Mouse (Mus musculus) right cerebral cortex, postnatal 14 days (tissue): ENCODE measurements around the gene Rasgrp2.

Source experiments
- DNase-seq: peaks from one replicate; pipeline ENCODE4 v3.0.0; 2022

Gene Rasgrp2

GRCm38 (mm10) chr19:6408749-6409148 lies 9.6 kb downstream of the Rasgrp2 start:
- DNase-seq, result no peak

DNA sequence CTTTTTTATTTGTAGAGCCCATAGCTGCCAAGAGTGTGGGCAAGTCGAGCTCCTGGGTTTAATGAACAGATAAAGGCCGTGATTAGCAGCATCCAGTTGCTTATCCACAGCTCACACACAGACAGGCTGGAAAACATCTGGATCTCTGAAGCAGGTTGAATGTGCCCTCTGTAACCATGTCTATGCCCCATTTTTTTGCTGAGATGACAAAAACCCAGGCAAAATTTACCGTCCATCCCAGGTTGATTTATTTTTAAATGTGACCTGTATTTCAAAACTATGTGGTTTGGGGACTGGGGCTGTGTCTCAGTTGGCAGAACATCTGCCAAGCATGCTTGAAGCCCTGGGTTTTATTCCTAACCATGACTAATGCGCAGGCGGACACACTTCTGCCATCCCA lies 10.0 kb downstream of the Rasgrp2 start:
- DNase-seq, result no peak

DNA sequence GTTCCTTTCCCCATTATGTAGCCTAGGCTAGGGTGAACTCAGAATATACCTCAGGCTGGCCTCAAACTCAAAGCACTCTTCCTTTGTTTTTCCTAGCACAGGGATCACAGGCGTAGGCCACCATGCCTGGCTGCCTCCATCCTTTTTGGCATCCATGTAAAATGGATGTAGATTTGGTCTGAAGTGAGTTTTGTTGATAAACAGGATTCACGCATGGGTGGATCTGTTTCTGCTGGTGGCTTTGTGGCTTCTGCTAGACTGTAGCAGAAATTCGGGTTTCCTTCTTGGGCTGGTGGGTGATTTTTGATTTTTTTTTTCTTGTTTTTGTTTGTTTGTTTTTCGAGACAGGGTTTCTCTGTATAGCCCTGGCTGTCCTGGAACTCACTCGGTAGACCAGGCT lies 10.8 kb downstream of the Rasgrp2 start:
- DNase-seq, result no peak

DNA sequence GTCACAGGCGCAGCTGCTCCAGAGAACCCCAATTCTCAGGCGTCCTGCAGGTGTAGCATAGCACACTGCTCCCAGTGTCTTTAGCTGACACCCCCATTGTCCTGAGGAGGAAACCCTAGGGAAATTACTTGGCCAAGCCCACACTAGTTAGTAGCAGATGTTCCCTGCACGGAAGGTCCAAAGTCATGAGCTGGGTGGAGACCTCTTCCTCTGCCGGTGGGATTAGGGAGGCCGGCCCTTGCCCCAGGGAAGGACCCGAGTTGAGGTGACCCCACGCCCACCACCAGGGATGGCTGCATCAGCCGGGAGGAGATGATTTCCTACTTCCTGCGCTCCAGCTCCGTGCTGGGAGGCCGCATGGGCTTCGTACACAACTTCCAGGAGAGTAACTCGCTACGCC lies 13.7 kb downstream of the Rasgrp2 start:
- DNase-seq, result no peak

DNA sequence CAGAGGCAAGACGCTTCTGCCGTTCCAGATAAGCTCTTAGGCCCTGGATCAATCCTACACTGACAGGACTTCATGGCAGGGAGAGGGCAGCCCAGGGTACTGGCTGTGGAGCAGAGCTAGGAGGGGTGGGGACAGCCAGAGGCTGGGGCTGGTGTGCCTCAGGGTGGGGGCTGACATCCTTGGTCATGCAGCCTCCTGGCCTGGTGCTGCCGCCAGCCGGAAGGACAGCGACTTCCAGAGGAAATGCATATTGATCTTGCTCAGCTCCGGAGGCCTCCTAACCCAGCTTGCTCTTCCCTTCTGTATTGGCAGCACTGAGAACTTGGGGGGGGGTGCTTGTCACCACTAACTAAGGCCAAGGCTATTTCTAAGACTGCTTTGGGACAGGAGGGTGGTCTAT lies 16.3 kb downstream of the Rasgrp2 start:
- DNase-seq, result no peak

GRCm38 (mm10) chr19:6416124-6416770 lies 17.1 kb downstream of the Rasgrp2 start:
- no peak for DNase-seq

- no peak for DNase-seq
Measured at GRCm38 (mm10) chr19:6416894-6417761, 18.0 kb downstream of the Rasgrp2 start.

- peak; percentile 94 for DNase-seq
Measured at GRCm38 (mm10) chr19:6418233-6418879, 19.2 kb downstream of the Rasgrp2 start, which contains the start of gene Nrxn2. TSS of gene Nrxn2 (plus strand) at chr19:6418731.

DNA sequence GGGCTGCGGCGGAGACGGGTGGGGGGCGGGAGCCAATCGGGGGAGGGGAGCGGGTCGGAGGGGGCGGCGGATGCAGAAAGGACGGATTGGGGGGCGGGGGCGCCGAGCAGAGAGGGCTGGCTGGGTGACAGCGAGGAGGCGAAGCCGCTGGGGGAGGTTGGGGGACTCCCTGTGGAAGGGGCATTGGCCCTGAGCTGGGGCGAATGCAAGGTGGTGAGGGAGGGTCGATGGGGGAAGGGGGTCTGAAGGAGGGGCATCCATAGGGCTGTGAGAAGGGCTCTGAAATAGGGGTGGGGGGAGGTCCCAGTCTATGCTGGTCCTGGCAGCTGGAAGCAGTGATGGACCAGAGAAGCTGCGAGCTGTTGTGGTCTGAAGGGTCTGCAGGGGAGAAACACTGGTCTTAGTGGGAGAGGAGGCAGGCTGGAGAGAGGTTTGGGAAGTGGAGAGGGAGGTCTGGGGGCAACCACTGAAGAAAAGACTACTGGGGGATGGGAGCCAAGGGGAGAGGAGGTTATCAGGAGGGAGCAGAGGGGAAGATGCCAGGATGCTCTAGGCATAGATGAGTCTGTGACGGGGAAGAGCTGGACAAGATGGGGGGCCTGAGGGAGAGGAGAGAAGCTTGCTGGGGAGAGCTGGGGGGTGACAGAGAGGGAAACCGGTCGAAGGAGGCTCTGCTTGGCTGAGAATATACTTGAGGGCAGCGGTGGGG lies 20.0 kb downstream of the Rasgrp2 start:
- no peak for DNase-seq

DNA sequence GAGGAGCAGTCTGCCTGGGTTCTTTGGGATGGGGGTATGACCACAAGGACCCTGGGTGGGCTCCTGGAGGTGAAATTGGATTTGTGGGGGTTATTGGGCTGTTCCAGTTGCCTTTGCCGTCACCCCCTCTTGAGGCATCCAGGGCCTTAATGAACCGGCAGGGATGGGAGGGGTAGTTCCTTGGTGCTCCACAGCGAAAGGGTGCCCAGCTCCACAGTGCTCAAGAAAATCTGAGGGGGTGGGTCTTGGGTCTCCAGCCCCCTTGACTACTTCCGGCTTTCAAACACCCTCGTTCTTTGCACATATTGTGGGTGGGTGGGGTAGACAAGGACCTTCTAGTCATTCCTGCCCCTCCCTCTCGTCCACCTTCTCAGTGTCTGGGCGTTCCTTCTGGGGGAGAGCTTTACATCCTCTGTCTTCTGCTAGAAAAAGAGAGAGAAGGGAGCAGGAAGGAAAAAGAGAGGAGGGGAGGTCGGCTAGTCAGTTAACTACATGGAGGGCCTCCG lies 20.7 kb downstream of the Rasgrp2 start:
- no peak for DNase-seq

DNA sequence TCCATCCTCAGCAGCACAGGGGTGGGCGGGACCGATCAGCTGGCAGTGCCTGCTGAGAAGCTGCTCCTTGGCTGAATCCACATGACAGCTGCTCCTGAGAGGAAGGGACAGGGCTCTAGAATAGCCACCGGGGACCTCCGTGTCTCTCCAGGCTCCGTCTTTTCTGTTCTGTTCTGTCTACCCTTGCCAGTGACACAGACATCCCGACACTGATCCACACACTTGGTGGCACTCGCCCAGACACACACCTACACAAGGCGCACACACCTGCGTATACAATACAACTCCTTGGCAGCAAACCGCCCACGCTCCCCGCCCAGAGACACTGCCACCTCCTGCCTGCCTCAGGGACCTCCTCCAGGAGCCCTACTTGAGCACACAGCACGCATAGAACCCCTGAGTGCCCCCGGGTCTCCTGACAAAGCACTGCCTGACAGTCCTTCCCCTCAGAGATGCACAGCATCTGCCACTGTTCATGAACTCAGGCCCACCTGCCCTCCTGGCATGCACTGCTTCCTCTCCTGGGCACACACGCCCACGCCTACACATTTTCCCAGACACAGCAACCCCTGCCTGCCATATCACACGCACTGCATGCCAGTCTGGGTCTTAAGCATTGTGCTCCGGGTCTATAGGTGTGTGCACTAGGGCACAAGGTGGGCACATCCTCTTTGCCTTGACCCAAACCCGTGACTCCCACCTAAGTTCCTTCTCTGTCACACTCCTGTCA lies 21.5 kb downstream of the Rasgrp2 start:
- DNase-seq, result peak; percentile 62

DNA sequence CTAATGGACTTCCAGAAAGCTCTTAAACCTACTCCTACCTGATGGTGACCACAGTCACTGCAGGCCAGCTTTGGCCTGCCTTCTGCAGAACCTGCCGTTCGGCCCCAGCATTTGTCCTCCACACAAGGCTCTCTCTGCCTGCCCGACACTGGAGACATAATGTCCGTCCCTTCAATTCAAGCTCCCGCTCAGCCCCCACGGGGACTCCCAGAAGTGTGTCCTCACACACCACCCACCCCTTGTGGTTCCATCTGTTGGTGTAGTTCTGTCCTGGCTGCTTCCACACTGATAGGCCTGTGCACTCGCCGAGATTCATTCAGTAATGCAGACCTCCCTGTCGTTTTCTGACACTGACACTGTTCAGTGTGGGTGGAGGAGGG lies 22.1 kb downstream of the Rasgrp2 start:
- no peak for DNase-seq

GRCm38 (mm10) chr19:6422014-6422413 lies 22.9 kb downstream of the Rasgrp2 start:
- no peak for DNase-seq

- DNase-seq, result peak; percentile 60
Measured at GRCm38 (mm10) chr19:6423241-6423640, 24.1 kb downstream of the Rasgrp2 start.

DNA sequence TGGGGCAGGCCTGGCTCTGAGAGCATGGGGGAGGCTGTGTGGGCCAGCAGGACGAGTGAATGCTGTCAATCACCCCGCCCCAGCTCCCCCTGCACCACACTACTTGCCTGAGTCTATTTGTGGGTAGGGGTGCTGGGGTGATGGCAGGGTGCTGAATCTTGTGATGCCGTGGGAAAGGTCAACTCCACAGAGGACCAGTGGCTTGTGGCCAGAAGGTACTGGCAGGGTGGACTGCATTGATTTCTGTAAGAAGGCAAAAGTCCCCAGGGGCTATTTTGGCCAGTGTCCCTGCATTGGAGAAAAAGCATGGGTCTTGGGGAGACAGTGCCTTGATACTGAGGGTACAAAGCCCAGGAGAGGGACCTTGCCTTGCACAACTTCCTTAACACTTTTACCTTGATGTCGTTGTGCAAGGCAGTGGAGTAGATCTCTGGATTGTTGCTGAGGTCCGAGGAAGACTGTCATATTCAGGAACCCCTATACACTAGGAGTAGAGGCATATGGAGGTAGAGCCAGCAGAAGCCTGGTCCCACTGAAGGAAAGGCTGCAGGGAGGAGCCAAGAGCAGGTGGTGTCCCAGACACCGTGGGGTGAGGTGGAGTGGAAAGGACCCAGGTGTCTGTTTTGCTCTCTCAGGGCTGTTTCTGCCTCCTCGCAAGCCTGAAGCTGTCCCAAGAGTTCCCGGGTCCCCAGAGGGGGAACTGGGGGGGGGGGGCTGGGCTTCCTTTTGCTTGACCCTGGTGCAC lies 25.2 kb downstream of the Rasgrp2 start:
- no peak for DNase-seq

GRCm38 (mm10) chr19:6425595-6425994 lies 26.5 kb downstream of the Rasgrp2 start:
- no peak for DNase-seq

DNA sequence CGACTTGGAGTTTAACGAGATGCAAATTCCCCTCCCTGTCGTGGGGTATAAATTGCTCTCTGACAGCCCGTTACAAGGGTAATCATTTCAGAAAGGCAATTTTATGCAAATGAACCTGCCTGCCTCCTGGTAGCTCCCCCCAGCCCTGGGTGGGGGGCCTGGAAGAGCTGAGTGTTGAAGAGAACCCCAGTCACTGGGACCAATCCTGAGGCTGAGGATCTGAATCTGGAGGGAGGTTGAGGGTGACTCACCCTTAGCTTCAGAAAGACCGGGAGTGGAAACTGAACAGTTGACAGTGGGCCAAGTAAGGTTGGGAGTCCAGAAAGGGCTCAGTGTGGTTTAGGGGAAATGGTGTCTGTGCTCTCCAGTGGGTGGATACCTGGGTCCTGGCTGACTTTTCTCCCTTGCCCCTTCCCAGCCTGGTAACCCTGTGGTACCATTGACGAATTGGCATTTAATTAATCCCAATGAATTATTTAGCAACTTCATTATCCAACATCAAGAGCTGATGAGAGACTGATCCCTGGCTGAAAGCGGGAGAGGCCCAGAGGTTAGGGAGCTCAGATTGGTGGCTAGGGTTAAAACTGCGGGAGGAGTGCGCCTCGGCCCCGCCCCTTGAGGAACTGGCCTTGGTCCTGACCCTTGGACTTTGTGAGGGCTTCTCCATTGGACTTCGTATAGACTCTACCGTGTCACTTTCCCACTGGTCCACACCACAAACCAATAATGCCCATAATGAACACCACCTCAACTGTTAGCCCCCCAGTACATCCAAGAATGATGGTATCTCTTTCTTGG lies 27.8 kb downstream of the Rasgrp2 start:
- DNase-seq, result no peak

GRCm38 (mm10) chr19:6427653-6428434 lies 28.7 kb downstream of the Rasgrp2 start:
- DNase-seq, result no peak

GRCm38 (mm10) chr19:6428501-6429200 lies 29.5 kb downstream of the Rasgrp2 start:
- no peak for DNase-seq
